Mouse (Mus musculus) heart, postnatal 10 days (tissue): ENCODE results near the gene Scarf2. TPM values are rescaled to one million over a fixed set of nuclear protein-coding genes. Genes with fewer than 3 reads are reported as not detected.

ENCODE experiments used
- DNase-seq, 2 experiments: peaks; one replicate each; pipeline ENCODE4 v3.0.0; 2021
- intact Hi-C: fragments of 180-260 bp; cut with DNase I; formaldehyde crosslinking; loops from one replicate; pipeline ENCODE4 v1.15.1; 2025
- total RNA-seq, 2 experiments: library from RNA; stranded (reverse); gene quantifications; 2 replicates each; pipeline ENCODE4 v1.2.3; 2021

Scarf2 gene
- total RNA-seq, 2 experiments from 2014 or later, result 15.1 to 16.0 TPM

GRCm38 (mm10) chr16:17828229-17828628 is 31.1 kb downstream of the Scarf2 start:
- intact Hi-C loops, result no loop called here
- no peak for DNase-seq

- DNase-seq, result no peak
- intact Hi-C loops, result no loop called here
Observed at GRCm38 (mm10) chr16:17828867-17829266, 31.8 kb downstream of the Scarf2 start.

GRCm38 (mm10) chr16:17830385-17831178 is 33.5 kb downstream of the Scarf2 start:
- intact Hi-C loops, result no loop called here
- no peak for DNase-seq

- no peak for DNase-seq
- intact Hi-C loops, result no loop called here
Observed at GRCm38 (mm10) chr16:17831781-17832180, 34.7 kb downstream of the Scarf2 start.

DNA sequence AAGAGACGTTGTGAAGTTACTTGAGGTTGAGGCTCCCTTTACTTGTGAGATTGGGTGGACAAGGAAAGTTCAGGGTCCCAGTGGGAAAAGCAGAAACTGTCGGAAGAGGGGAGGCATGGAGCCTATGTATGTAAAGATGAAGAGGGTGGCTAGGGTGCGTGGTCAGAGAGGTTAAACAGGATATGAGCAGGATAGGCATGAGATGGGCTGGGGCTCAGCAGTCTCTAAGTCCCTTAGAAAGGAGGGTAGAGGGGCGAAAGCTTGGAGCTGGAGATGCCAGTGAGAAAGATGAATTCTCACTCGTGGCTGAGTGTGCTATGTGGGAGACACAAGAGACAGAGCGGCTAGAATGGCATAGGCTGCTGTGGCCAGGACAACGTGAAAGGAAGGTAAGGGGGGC is 35.7 kb downstream of the Scarf2 start, which contains the start of gene B830017H08Rik:
Gene B830017H08Rik (plus strand): TSS at position 301 of the 400 bp plus-strand sequence.
- no peak for DNase-seq
- intact Hi-C loops, result no loop called here

- DNase-seq, result peak in 1 of 2 experiments; percentile 30
- intact Hi-C loops, result no loop called here
Observed at GRCm38 (mm10) chr16:17833321-17833680, 36.2 kb downstream of the Scarf2 start.

DNA sequence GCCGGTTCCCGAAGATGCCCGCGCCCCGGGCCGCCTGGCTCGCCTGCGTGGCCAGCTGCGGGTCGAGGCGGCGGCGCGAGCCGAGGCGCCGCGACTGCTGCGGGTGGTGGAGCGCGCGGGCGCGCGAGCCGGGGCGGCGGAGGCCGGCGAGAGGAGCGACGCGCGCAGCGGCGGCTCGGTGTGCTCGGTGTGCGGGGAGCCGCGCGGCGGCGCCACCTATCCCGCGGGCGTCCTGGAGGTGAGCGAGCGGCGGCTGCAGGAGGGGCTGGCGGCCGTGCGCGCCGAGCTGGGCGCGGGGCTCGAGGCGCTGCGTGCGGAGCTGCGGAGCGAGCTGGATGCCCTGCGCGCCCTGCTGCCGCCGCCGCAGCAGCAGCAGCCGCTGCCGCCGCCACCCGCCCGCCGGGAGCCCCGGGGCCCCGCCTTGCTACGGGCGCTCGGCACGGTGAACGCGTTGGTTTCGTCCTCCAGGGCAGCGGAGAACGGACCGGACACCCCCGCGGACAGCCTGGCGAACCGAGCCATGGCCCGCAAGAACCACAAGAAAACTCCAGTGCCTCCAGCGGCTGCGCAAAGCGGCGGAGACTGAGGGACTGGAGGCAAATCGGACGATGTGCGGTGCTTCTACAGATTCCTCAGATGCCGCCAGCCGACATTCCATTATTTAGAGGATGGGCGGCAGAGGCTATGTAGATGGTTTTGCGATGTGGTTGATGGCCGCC is 36.8 kb downstream of the Scarf2 start:
- no peak for DNase-seq
- intact Hi-C loops, result no loop called here

DNA sequence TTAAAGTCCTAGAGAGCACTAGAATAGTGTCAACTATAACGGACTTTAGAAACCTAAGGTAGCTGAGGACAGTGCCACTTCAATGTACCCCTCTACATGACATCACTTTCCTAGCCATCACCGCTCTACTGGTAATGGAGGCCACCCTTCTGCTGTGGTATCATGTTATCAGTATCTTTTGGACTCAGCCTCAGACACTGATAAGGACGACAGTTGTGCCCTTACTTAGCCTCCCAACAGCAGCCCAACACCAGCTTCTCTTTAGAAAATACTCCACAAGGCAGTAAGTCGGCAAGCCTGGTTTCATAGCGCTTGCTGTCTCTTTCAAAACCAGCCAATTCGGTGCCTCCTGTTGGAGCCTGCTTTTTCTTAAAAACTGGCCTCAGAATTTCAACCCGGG is 37.5 kb downstream of the Scarf2 start:
- intact Hi-C loops, result no loop called here
- no peak for DNase-seq

DNA sequence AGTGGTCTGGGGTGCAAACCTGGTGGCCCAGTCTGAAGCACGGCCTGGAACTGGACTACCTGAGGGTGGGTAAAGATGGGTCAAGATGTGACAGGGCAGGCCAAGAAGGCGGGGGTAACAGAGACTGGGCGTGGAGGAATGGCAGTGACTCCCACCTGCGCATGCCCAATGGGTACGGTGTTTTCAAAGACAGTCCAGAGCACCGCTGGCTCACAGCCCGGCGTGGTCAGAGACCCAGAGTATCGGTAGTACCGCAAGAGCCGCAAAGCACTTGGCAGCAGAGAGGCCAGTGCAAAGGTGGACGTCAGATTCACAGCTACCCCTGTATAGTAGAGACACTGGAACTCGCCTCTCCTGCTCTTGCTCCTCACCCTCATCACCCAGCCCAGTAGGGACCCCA is 38.4 kb downstream of the Scarf2 start:
- no peak for DNase-seq
- intact Hi-C loops, result no loop called here

DNA sequence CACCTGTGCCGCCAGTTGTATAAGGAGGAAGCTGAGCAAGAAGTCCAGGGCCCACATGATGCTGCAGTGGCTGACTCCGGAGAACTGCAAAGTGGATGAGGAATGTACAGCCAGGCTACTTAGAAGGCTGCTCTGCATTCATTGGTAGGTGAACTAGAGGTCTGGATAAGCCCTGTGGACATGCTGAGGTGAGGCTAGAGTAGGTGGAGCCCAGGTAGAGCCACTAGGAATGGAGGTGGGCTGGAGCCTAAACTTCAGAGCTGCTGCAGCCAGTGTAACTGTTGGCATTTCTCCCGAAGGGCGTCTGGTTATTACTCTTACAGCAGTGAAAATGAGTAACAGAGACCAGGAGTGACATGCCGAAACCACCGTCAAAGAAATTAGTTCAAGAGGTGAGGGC is 41.0 kb downstream of the Scarf2 start, which contains the start of gene Car15:
Gene Car15 (minus strand): TSS at position 314 of the 400 bp plus-strand sequence.
- no peak for DNase-seq
- intact Hi-C loops, result no loop called here

- DNase-seq, result no peak
- intact Hi-C loops, result no loop called here
Observed at GRCm38 (mm10) chr16:17839976-17840375, 42.9 kb downstream of the Scarf2 start.

DNA sequence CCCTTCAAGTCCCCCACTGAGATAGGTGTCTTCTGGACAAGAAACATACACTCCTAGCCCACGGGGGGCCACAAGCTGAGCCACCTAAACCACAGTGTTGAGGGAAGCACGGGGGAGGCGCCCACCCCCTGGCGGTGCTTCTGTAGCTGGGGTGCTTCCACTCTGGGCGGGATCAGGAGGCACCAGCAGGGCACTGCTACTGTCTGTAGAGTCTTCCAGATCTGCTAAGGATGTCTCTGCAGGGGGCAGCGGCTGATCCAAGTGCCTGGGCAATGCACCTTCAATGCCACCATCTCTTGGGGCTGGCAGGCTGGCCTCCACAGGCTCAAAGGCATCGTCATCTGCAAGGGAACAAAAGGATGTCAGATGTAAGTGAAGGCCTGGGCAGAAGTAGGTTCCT is 45.4 kb downstream of the Scarf2 start:
- DNase-seq, result no peak
- intact Hi-C loops, result no loop called here

DNA sequence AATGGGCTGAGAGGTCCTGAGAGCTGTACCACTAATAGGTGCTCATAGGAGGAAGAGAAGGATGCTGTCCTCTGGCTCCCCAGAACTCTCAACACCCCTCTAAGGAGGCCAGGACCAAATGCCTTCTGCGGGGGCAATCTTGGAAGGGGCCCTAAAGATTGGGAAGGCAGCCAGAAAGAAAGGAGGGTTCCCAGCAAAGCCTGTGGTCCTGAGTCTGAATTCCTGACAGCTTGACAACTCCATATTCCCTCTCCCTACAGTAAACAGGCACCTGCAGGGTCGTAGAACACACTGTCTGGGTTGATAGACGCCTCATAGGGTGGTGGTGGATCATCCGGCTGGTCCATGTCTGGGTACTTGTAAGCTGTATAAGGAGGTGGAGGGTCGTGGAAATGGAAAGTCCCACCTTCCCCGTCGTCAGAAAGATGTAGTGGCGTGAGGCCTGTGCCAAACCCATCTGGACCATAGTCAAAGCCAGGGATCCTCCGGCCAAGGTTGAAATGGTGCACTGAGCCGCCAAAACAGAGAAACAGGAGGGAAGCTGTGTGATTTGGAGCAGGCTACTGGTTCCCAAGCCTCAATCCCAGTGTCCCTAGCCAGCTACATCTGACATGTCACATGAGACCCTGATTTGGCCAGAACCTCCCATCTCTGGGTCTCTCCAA is 46.8 kb downstream of the Scarf2 start:
- intact Hi-C loops, result no loop called here
- no peak for DNase-seq

DNA sequence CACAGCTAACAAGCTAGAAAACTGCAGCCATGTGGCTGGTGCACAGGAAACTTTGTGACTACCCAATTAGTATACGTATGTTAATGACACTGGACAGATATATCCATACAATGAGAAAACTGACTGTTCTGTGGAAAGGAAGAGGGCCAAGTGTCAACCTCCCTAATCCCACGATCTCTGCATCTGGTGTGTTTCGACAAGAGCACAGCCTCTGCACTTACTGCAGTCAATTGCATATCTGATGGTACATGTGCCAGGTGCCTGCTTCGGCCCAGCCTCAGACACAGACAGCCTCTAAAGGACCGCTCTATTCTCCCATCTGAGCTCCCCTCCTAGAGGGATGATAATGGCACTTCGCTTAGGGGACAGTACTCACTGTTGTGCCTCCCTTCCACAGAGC is 51.3 kb downstream of the Scarf2 start:
- intact Hi-C loops, result no loop called here
- no peak for DNase-seq

DNA sequence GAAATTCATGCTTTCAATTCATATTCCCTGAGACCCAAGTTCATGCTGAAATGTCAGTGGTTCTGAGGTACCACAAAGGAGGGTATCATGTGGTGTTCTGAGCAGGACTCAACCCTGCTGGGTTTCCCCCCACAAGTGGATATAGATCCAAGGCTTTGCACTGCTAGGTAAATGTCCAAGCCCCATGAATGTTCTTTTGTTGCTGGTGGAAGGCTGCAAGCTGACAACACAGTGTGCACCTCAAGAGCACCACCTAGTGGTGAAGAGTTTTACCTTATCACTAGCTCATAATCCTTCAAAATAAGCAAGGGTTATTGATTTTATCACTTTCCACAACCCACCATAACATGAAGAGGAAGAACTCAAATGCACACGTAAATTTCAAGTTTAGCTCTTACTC is 51.8 kb downstream of the Scarf2 start:
- peak; percentile 35 to 72 for DNase-seq
- intact Hi-C loops, result no loop called here

DNA sequence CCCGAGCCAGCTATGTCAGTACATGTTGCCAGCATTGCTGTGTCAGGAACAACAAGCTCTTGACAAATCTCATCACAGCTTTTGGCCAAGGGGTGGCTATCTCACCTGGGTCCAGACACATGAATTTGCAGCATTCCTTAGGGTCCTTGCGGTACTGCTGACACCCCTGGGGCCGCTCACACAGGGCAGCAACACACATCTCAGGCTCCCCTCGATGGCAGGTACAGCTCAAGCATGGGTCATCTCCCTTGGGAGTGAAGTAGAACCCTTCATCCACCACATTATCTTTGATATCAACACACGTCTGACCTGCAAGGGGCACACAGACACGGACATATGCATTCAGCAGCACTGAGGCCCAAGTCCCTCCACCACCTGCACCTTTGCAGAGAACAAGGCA is 52.4 kb downstream of the Scarf2 start:
- DNase-seq, result no peak
- intact Hi-C loops, result no loop called here

DNA sequence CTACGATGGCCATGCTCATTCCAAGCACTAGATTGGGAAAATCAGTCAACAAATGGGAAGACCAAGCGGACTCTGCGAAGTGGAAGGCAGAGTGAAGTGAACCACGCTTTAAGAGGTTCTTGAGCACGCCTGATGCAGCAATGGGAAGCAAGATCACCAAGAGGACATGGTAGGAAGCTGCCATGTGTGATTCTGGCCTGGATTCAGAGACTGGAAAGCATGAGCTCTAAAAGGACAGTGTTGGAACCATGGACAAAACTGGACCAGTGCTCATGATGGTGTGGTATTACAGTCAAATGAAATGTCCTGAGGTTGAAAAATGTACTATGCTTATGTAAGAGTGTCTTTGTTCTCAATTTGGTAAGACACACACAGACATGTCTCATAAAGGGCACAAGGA is 54.2 kb downstream of the Scarf2 start:
- intact Hi-C loops, result no loop called here
- no peak for DNase-seq

GRCm38 (mm10) chr16:17851860-17852259 is 54.8 kb downstream of the Scarf2 start:
- intact Hi-C loops, result no loop called here
- DNase-seq, result no peak

- intact Hi-C loops, result no loop called here
- no peak for DNase-seq
Observed at GRCm38 (mm10) chr16:17853263-17853662, 56.2 kb downstream of the Scarf2 start.

DNA sequence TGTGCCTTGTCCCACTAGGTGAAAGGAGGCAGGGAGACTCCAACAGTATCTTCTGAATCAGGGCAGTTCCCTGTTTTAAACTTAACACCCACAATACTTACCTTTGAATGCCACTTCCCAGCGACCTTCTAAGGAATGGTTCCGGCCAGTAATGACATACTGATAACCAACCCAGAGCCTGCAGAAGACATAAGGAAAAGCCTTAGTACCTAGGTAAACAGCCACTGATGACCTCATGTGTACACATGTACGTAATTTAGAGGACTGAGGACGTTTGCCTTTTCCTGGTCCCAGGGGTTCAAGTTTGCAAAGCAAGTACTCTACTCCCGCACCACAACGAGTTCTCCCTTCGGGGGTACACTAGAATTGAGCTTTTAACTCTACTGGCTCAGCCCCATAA is 60.1 kb downstream of the Scarf2 start:
- intact Hi-C loops, result loop anchor here (5.0 kb wide), 1 partner anchor 130 kb away; no protein-coding TSS in a partner anchor
- no peak for DNase-seq
